Mouse (Mus musculus) heart, postnatal 14 days (tissue): ENCODE data around the gene Zfp605. TPM values are rescaled to one million over a fixed set of nuclear protein-coding genes. Genes with fewer than 3 reads are reported as not detected.
A peak's percentile ranks its signal among the peaks of the same experiment; 100 is the strongest.
"Not testable (repeated sequence)": the region's sequence is repeated elsewhere in the genome, so short reads cannot be mapped to it uniquely, and the experiment has no call there.

ENCODE experiments used
- DNase-seq, 2 experiments: peaks; one replicate each; pipeline ENCODE4 v3.0.0; 2021 to 2022
- intact Hi-C: fragments of 180-260 bp; cut with DNase I; formaldehyde crosslinking; loops from one replicate; pipeline ENCODE4 v1.15.1; 2025
- long read RNA-seq, 2 experiments: library from polyadenylated mRNA; stranded (forward); transcript quantifications; one replicate each; pipeline ENCODE4 v2.0.0; 2021
- total RNA-seq, 2 experiments: library from RNA; stranded (reverse); gene quantifications; 2 replicates each; pipeline ENCODE4 v1.2.3; 2021

Gene Zfp605
- total RNA-seq = 1 to 10 TPM; 2.9 to 3.0 TPM
- long read RNA-seq, experiment 1, partial matches to known transcripts = 0 of 2 reads
- long read RNA-seq, experiment 1, other reads (novel, unspliced or antisense) = 0 of 2 reads
- long read RNA-seq, experiment 2, partial matches to known transcripts = 0 of 1 reads
- long read RNA-seq, experiment 2, other reads (novel, unspliced or antisense) = 1 of 1 reads

DNA sequence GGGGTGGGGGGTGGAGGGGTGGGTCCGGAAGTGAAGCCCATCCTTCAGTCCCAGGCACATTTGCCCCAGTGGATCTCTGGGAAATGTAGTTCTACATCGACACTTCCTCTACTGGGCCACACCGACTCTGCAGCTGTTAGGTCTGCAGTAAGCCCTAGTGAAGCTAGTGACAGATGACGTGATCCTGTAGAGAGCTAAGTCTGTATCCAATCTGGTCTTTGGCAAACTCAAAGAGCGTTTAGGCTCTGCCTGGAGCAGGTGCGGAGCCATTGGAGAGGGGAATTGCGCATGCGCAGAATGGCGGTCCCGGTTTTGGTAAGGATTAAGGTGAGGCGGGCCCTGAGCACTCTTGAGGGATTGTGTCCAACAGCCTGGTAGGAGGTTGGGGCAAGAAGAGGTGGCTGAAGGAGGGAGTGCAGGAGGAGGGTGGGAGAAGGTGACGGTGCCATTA lies at the start of gene Zfp605:
Zfp605 (plus strand) TSS at position 102 of the 451 bp plus-strand sequence.
- DNase-seq = peak; percentile 87 to 88
- intact Hi-C loops = loop anchor here (2.0 kb wide), 1 partner anchor 25 kb away; the partner anchor contains the start of gene Chfr

DNA sequence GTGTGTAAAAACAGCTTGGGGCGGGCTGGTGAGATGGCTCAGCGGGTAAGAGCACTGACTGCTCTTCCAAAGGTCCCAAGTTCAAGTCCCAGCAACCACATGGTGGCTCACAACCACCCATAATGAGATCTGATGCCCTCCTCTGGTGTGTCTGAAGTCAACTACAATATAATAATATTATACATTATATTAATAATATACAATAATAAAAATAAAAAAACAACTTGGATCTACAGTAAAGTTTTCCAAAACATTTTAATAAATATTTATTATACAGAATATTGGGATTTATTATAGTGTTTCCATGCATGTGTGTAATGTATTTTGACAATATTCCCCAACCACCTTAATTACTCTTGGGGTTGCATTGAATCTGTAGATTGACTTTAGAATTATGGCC lies 37.5 kb upstream of the Zfp605 start, which contains the start of gene Gm17655:
Gm17655 (minus strand) TSS at position 101 of the 400 bp plus-strand sequence.
- intact Hi-C loops, DNase-seq: not testable (repeated sequence)

DNA sequence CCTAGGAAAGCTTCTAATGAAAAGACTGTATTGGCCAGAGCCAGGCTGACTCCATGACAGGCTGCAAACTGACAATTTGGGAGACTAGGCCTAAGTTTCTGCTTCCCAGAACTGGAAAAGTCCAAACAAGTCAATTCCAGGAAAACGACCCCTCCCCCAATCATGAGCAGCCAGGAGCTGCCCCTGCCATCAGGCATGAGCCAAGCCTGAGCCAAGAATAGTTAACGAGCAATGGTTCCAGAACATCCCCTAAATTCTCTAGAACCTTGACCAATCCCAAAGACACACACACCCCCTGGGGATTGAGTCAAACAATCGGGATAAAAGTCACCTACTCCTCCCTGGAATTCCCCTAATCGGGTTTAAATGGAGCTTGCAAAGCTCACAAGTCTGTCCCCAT lies 26.9 kb upstream of the Zfp605 start:
- no peak for DNase-seq
- intact Hi-C loops = no loop called here

DNA sequence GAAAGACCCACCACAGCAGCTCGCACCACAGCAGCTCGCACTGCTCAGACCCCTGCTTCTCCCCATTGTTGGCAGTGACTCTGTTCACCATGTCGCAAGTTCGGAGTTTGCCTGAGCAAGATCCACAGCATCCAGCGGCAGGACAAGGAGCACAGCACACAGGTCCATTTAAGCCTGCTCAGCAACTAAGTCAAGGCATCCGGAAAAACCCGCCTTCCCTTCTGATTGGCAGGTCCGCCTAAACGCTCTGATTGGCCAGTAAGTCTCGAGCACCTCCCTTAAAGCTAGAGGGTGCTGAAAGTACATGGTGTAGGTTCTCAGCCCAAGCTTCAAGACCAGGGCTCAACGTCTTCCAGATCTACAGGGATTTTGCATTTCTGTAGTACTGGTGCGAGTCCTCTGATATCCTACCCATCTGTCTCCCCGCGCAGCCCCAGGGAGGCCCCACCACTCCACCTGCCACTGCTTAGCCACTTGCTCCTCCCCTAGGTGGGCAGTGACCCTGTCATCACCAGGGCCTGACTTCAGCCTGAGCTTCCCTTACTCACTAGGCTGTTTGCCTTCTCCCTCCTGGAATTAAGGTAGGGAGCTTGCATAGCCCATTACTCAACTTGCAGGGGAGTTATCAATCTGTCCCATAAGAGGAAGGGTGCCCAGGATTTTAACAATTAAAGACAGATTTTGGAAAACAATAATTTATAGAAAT lies 23.6 kb upstream of the Zfp605 start:
- DNase-seq = no peak
- intact Hi-C loops = no loop called here

DNA sequence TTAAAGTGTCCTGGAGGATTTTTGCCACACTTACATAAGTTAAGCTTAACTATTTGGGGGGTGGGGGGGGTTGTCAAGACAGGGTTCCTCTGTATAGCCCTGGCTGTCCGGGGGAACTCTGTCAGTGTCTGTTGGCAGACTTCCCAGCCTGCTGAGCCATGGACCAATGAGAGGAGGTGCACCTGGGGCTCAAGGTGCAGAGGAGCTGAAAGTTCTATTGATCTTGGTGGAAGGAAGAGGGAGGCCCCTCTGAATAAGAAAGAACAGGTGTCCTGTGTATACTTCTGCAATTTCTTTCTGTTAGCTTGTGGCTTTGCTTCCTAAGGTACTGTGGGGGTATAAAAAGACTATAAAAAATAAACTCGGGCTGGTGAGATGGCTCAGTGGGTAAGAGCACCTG lies 18.3 kb upstream of the Zfp605 start:
- intact Hi-C loops = loop anchor here (5.0 kb wide), 1 partner anchor 34 kb away; no protein-coding TSS in a partner anchor
- no peak for DNase-seq

DNA sequence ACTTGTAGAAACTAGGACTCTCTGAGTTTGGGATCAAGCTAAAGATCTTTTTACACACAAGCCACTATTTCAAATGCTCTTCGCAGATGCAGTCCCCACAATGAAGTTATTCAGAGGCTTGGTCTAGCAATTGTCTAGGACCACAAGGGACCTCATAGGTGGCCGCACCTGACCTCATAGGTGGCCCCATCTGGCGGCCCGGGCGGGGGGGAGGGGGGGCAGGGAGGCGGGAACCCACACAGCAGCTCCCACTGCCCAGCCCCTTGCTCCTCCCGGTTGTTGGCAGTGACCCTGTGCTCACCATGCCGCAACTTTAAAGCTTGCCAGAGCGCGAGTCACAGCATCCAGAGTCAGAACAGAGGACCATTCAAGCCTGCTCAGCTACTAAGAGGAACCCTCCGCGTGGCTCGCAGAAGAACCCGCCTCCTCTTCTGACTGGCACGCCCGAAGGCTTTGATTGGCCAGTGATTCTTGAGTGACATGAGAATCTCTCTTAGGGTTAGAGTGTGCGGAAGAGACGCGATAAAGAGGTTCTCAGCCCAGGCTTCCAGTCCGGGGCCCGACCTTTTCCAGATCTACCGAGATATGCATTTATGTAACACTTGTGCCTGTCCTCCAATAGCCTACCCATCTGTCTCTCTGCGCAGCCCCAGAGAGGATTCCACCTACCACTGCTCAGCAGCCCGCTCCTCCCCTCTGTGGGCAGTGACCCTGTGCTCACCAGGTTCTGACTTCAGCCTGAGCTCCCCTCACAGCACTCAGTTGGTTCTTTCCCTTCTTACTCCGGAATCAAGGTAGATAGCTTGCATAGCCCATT lies 15.7 kb upstream of the Zfp605 start, which contains the start of gene Gm35315:
Gm35315 (minus strand) TSS at position 391 of the 817 bp plus-strand sequence.
- intact Hi-C loops = loop anchor here (5.0 kb wide), 1 partner anchor 37 kb away; no protein-coding TSS in a partner anchor

DNA sequence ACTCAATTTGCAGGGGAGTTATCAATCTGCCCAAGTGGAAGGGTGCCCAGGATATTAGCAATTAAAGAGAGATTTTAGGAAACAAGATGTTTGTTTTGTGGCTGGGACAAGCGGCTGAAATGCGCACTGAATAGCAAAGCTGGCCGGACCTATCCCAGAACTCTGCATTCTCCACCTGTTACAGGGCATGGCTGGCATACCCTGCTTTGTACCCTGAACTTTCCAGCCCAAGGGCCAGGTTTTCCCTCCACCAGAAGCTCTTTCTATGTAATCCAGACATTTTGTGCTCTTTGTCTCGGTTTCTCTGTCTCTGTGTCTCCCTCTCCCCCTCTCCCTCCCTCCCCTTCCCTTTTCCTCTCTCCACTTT lies 15.1 kb upstream of the Zfp605 start:
- DNase-seq = no peak
- intact Hi-C loops = loop anchor here (5.0 kb wide), 1 partner anchor 38 kb away; no protein-coding TSS in a partner anchor

More for the DNA sequence above, 15.7 kb upstream of the Zfp605 start, which contains the start of gene Gm35315:
- peak; percentile 75 to 82 for DNase-seq

DNA sequence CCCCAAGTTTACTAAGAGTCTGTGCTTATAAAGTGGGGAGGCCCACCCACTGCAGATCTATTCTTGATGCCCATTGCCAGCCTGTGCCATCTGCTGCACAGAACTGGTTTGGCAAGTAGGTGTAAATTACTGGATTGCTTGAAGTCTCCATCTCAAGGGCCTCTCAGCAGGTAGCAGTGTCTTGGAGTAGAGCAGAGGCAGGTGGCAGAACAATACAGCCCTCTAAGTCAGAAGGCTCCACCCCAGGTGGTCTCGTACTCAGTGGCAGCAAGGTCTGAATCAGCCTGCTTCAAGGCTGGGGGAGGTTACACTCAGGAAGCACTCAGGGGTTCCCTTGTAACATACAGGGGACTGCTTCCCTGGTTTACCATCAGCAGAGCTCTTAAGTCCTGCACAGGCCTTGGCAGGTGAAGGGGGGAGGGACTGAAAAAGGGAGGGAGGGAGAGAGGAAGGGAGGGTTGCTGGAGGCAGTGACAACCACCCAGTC lies 10.9 kb upstream of the Zfp605 start:
- intact Hi-C loops = no loop called here
- DNase-seq = no peak

DNA sequence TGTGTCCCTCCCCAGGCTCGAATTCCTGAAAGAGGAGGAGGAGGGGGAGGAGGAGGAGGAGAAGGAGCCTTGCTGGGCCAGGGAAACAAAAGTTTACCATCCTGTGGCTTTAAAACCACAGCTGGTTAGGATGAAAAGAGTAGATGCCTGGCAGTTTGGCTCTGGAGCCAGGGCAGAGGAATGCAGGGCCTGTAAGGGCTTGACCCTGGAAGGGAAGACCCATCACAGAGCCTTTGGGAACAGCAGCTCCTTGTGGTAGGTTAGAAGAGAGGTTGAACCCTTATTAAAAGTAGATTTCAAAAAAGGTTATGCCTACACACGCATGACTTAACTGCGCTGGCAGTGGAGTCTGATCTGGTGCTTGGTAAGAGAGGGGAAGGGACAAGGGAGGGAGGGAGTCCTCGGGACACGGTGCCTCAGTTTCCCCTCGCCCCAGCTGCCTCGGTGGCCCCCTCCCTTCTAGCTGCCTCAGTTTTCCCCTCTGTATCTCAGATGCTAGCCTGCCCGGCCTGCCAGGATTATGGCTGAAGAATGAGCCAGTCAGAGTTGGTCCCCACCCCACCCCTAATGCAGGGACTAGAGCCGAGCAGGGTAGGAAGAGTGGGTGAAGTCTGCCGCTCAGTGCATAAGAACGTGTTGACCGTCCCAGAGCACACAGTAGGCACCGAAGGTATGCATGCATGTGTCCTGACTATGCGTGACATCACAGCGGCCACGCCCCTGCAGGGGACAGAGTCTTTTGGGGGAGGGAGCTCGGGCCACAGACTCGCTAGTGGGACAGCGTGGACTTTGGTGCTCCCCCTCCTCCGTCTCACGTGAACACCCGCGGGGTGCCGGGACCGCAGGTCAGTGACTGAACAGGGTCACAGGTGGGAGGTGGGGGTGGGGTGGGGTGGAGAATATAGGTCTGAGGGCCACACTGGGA lies 10.0 kb upstream of the Zfp605 start, which contains the start of gene Plcxd1:
Plcxd1 (plus strand) TSS at position 314 of the 925 bp plus-strand sequence.
- no peak for DNase-seq
- intact Hi-C loops = no loop called here

DNA sequence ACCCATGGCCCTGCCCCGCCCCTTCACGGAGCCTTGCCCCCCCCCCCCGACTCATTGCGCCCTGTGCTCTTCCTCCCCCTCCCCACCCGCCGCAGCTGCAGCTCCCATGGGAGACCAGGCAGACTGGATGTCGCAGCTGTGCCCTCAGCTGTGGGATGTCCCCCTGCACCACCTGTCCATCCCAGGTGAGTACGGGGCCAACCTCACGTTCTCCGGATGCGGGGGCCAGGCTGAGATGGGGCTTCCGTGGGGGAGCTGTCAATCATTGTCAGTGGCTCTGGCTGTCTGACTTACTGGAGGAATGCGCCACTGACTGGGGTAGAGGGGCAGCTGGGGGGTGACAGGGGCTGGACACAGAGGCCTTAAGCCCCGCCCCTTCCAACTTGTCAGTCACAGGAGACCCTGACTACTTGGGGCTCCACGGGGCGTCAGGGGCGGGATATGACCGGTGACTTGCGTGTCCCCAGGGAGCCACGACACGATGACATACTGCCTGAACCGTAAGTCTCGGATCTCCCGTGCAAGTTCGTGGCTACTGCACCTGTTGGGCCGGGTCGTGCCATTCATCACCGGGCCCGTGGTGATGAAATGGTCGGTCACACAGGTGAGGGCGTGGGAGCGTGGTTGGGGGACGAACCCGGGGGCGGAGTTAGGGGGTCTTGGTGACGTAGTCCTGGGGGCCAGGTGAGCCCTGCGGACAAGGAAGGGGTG lies 8.8 kb upstream of the Zfp605 start:
- intact Hi-C loops = no loop called here
- no peak for DNase-seq

DNA sequence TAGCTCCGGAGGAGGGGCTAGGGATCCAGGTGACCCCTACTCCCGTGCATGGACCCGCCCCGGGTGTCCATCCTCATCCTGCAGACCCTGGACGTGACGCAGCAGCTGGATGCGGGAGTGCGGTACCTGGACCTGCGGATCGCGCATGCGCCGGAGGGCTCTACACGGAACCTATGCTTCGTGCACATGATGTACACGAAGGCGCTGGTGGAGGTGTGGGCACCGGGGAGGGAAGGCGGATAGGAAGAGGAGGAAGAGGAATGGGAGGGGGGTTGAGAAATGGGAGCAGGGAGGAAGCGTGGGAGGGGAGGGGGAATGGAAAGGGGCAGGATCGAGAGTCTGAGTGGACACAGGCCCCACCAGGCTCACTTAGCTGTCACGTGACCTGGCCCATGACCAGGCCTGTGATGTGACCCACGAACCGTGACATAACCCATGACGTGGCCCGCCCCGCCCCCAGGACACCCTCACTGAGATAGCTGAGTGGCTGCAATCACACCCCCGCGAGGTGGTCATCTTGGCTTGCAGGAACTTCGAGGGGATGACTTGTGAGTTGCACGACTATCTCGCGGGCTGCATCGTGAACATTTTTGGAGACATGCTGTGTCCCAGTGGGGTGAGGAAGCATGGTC lies 8.1 kb upstream of the Zfp605 start:
- peak in 1 of 2 experiments; percentile 32 for DNase-seq
- intact Hi-C loops = no loop called here

DNA sequence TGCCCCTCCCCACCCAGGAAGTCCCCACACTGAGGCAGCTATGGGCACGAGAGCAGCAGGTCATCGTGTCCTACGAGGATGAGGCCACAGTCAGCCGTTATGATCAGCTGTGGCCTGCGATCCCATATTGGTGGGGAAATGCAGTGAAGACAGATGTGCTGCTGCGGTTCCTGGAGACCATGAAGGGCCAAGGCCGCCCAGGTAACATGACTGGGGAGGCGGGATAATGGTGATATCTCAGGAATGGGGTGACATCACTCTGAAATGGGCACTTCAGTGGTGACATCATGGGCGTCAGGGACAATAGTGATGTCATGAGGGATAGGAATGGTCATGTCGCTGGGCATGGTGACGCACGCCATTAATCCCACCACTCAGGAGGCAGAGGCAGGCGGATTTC lies 7.5 kb upstream of the Zfp605 start:
- no peak for DNase-seq
- intact Hi-C loops = no loop called here

DNA sequence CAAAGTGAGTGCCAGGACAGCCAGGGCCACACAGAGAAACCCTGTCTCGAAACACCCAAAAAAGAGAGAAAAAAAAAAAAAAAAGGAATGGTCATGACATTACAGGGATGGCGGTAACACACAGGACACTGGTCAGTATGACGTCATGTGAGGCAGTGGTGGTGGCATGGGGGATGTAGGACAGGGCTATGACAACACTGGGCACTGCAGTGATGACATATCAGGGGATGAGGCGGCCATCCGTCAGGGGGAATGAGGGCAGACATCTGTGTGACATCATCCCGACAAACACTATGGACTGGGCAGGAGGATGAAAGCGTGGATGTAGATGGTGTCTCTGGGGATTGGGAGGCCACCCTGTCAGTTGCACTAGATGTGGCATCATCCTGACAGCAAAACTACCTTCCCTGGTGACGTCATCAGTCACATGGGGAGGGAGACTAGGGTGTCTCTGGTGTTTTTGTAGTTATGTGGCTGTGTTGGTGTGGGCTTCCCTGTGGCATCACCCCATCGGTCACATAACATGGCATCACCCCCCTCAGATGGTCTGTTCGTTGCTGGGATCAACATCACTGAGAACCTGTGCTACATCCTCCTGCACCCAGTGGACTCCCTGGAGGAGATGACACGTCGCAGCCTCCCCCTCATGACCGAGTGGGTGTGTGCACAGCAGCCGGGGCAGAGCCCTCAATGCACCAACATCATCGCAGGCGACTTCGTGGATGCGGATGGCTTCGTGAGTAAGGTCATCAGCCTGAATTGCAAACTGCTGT lies 6.9 kb upstream of the Zfp605 start:
- intact Hi-C loops = no loop called here
- DNase-seq = no peak

DNA sequence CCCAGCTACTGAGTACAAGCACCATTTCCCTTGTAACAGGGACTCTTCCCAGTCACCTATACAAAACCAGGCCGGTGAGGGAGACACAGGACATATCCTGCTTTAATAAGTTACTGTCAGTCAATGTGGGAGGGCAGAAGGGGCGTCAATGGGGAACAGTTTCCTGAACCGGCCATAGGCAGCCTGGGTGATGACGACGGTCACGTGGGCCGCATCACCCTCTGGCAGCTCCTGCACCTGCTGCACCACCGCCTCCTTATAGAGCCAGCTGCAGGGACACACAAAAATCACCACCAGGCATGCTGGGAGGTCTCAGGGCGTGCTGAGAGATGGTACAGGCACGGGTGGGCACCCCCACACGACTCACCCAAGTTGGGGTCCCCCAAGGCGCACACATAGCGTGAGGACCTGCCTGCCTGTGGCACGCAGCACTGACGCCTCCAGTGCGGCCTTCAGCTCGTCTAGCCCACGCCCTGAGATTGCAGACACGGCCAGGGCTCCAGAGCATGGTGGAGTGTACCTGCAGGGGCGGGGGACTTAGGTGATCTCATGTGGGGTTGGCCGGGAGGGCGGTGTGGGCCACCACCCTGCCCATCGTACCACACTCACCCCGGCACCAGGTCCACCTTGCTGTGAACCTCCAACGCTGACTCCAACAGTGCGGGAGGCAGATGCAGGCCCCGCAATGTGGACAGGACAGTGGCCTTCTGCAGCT lies 5.8 kb upstream of the Zfp605 start:
- no peak for DNase-seq
- intact Hi-C loops = no loop called here

DNA sequence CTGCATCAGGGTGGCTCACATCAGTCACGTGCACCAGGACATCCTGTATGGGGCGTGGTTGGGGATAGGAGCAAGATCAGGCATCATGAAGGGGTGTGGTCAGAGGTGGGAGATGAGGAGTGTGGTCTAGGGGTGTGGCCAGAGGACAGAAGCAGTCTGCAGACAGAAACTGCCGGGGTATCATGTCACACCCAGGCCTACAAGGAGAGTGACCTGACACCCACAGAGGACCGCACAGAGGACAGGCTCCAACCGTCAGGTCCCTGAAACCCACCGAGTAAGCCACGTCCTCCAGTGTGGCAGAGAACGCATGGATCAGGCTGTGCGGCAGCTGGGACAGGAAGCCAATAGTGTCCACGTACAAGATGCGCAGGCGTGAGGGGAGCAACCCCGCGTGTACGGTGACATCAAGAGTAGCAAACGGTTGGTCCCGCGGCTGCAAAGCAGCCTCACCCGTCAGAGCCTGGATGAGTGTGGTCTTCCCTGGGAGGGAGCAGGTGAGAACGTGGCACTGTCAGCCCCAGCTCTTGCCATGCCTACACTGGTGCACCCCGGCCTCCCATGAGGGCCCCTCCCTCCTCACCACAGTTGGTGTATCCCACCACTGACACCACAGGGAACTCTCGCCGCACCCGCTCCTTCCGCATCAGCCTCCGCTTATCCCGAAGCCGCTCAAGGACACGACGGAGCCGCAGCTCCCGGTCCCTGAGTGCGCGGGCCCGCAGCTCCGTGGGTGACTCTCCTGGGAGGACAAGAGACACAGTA lies 5.1 kb upstream of the Zfp605 start:
- DNase-seq = no peak
- intact Hi-C loops = no loop called here

DNA sequence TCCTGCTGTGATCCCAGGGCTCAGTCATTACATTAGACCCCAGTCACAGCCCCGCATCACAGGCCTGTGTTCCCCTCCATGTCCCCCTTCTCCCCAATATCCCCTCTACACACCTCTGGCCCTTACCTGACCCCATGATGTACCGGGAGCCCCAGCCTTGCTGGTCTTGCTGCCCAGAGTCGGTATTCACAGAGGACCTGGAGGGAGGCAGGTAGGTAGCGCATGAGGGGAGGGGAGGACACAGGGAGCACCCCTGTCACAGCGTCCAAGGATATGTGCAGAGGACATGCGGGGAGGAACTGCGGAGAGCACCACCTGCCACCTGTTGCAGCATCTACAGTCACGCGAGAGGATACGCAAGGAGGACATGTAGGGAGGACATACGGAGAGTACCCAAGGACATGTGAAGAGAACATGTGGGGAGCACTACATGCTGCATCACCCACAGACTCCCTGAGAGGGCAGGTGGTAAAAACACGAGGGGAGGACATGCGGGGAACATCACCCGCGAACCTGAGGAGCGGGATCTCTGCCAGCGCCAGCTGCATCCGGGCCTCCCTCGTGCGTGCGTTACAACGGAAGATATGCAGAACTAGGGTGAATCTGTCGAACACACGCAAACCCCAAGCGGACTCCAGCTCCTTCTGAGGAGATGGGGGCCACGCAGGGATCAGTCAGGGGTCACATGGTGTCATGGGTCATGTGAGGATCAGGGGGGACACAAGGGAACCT lies 3.6 kb upstream of the Zfp605 start:
- DNase-seq = no peak
- intact Hi-C loops = no loop called here
